Mouse (Mus musculus) cerebellum, adult 9-11 months (tissue): ENCODE results near the gene Zfand2a.

ENCODE experiments used
- DNase-seq: peaks from one replicate; pipeline ENCODE4 v3.0.0; 2022

Zfand2a gene

DNA sequence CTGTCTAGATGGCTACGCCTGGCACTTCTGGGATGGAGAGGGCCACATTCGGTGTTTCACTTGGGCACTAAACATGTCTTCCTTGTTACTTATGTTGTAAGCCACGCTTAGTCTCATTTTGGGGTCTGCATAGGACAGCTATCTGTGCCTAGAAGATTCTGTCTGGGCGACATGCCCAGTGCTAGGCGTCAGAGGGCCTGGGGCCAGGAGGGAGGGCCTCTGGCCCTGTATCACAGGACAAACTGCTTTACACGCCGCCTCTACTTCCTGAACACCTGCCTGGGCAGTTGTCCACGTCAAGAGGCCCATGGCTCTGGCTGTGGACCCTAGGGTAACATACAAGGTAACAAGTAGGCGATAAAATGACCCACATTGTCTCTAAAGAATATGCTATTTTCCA, 56.4 kb downstream of the Zfand2a start:
- no peak for DNase-seq

GRCm38 (mm10) chr5:139427001-139427400, 57.3 kb downstream of the Zfand2a start:
- no peak for DNase-seq

DNA sequence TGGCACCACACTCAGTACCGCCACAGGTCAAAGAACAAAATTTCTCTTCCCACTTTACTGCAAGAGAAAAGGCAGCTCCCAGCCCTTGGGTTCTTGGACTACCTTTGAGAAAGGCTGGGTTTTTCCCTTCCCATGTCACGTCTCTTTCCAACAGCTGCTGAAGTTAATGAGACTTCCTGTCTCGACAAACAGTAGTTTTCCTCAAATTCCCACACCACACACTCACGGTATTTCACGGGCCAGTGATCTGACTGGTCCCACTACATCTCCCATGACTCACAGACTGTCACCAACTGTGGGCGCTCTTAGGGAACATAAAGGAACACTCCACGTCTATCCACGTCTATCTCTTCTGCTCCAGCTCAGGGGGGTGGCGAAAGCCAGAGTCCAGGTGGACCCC, 59.2 kb downstream of the Zfand2a start:
- no peak for DNase-seq

DNA sequence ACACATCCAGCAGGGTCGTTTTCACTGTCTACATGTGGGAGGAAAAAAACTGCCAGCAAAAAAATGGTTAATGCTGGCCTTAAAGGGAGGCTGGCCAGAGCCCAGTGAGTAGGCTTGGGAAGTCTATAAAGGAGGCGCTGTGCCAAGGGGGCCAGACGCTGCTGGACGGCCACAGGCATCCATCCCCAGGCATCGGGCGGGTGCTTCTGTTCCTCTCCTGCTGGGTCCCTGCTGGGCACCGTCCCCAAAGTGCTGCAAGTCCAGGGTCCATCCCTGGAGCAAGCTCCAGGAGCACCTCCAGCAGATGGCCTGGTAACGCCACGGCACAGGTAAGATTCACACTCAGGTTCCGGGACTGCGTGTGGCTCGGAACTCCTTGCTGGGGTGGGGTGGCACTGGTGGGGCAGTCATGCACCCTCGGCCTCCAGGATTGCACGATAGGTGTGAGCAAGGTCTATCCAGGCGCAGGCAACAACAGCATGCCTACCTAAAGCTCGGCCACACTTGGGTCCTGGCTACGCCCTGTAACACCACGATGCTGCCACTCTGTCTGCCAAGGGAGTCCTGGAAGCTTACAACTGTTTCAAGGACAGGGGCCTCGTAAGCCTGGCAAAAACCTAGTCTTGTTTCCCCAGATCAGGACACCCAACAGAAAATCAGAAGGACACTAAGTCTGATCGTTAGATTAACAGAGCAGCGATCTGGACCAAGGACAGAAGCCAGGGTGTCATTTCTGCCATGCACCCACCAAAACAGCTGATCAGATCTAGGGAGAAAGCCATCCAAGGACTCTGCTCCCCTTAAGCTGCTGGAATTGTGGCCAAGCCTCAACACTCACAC, 61.1 kb downstream of the Zfand2a start, which contains the start of gene Gper1:
TSS of gene Gper1 (plus strand) at position 126 of the 840 bp plus-strand sequence.
- DNase-seq, result peak; percentile 75
